Mouse (Mus musculus) heart, adult 2 months (tissue): ENCODE measurements at regions not wholly inside any gene's neighbourhood (a gene's known extent, or its start where the extent isn't known, plus 50 kb on each side); places are given as distances from the start of the nearest gene placed in this dataset.
A peak's percentile ranks its signal among the peaks of the same experiment; 100 is the strongest.

Source experiments
- DNase-seq, 2 experiments: peaks; one replicate each; pipeline ENCODE4 v3.0.0; 2021
- H3K27ac ChIP-seq: fragments of 200-600 bp; 2 replicates; pipeline ENCODE4 v1.8.1; 2022
- H3K27me3 ChIP-seq: fragments of 200-500 bp; 2 replicates; pipeline ENCODE4 v1.6.1; 2012; ENCODE audit warnings: mild to moderate bottlenecking, low read length, inconsistent platforms, mixed read lengths; ENCODE audit not compliant: control insufficient read depth, insufficient read depth
- H3K36me3 ChIP-seq: fragments of 200-500 bp; 2 replicates; pipeline ENCODE4 v1.6.1; 2012; ENCODE audit warnings: low read length, inconsistent platforms; ENCODE audit not compliant: control insufficient read depth, insufficient read depth
- H3K4me1 ChIP-seq: fragments of 200-500 bp; 2 replicates; pipeline ENCODE4 v1.6.1; 2011; ENCODE audit warnings: low read length; ENCODE audit not compliant: control insufficient read depth, insufficient read depth
- H3K4me3 ChIP-seq: fragments of 200-600 bp; 2 replicates; pipeline ENCODE4 v1.8.1; 2022
- H3K79me2 ChIP-seq: fragments of 200-500 bp; replicated peaks from 2 replicates; pipeline ENCODE4 v1.6.1; 2012; ENCODE audit warnings: mild to moderate bottlenecking, inconsistent platforms, low read length, moderate library complexity, mixed read lengths; ENCODE audit not compliant: control insufficient read depth, insufficient read depth
- H3K9ac ChIP-seq: fragments of 200-500 bp; 2 replicates; pipeline ENCODE4 v1.6.1; 2012; ENCODE audit warnings: low read depth, mild to moderate bottlenecking, control low read depth, inconsistent platforms, low read length, mixed read lengths
- CTCF ChIP-seq: fragments of 200-600 bp; IDR thresholded peaks from 2 replicates; pipeline ENCODE4 v1.8.1; 2022; ENCODE audit warnings: antibody characterized with exemption, mild to moderate bottlenecking, moderate library complexity
- EP300 ChIP-seq: fragments of 200-500 bp; IDR thresholded peaks from 2 replicates; pipeline ENCODE4 v1.6.1; 2011; ENCODE audit warnings: low read depth, low read length, control low read depth; ENCODE audit not compliant: insufficient read depth
- POLR2A ChIP-seq: fragments of 200-500 bp; IDR thresholded peaks from 2 replicates; pipeline ENCODE4 v1.6.1; 2011; ENCODE audit warnings: mild to moderate bottlenecking, low read depth, low read length, control low read depth; ENCODE audit not compliant: insufficient read depth
- WGBS: fragments of 180-500 bp; shearing (Covaris S2); methylation state at CpG from one replicate; pipeline ENCODE4 v1.1.7; 2018; 5-methylcytosine and 5-hydroxymethylcytosine counted together
- intact Hi-C: fragments of 180-260 bp; cut with DNase I; formaldehyde crosslinking; loops from one replicate; pipeline ENCODE4 v1.15.1; 2025

DNA sequence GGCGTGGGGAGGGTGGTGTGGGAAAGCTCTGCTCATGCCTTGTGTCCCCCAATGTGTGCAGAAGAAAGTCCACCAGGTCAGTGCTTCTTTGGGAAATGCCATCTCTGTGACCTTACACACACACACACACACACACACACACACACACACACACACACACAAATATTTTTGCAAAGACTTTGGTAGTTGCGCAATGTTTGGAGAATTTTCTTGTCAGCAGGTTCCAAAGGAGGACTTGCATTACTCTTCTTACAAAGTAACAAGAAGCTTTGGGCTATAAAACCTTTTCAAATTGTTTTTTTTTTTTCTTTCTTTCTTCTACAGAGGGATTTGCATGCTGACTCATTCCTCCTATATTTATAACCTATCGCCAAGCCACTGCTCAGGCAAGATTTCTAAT is 59.1 kb upstream of the Npvf start:
- Histone ChIP-seq H3K27me3 (no peaks in the 10 kb centered on the region), H3K79me2 (no peaks in the 10 kb centered on the region), H3K4me3 (no peak overlapping the region), H3K36me3 (no peaks in the 10 kb centered on the region), H3K27ac (no peak overlapping the region), H3K9ac (no peak overlapping the region), H3K4me1 (no peaks in the 10 kb centered on the region)
- intact Hi-C loops: no loop called here
- 85% methylated on average over 3 of the region's 3 CpGs for WGBS
- TF ChIP-seq EP300 (no peak), CTCF (no peak), POLR2A (no peak)
- DNase-seq: no peak

DNA sequence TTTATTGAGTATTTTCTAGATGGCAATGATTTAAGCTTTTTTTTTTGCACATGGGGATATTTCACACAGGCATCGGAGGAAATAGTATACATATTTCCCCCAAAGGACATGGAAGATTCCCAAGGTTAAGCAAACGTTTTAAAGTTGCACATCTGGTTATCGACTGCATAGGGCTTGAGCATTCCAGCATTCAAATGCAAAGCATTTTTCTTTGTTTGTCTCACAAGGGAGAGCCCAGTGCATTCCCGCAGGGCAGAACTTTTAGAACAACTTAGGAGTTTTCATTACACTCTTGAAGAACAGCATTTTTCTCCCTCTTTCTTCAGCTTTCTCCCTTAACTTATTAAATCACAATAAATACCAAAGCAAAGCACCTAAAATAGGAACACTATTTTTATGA is 64.4 kb upstream of the Npvf start:
- no peak overlapping the region for H3K9ac ChIP-seq
- no peaks in the 10 kb centered on the region for H3K4me1 ChIP-seq
- no peak overlapping the region for H3K4me3 ChIP-seq
- H3K36me3 ChIP-seq: no peaks in the 10 kb centered on the region
- TF ChIP-seq CTCF: no peak
- no peak for DNase-seq
- no peaks in the 10 kb centered on the region for H3K27me3 ChIP-seq
- no peak overlapping the region for H3K27ac ChIP-seq
- intact Hi-C loops: no loop called here
- WGBS: 49% methylated on average over 4 of the region's 4 CpGs
- H3K79me2 ChIP-seq: no peaks in the 10 kb centered on the region

DNA sequence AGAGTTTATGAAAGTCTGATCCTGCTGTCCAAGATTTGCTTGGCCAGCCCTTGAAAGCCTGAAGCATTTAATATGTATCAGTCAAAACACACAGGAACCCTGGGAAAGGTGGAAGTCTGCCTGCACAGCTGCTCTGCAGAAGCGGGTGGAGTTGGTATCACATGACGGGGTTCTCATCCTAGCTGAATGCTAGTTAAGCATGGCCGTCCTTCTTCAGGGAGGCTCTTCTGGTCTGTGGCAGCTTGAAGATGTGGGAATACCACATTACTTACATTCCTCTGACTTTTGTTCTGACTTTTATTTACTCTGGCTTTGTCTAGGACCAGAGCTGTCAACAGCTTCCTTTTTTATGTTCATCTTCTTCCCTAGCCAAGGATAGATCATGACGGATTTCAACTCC is 66.1 kb upstream of the Npvf start:
- Histone ChIP-seq H3K4me3 (no peak overlapping the region), H3K36me3 (no peaks in the 10 kb centered on the region), H3K9ac (no peak overlapping the region), H3K27me3 (no peaks in the 10 kb centered on the region), H3K4me1 (no peaks in the 10 kb centered on the region), H3K27ac (no peak overlapping the region), H3K79me2 (no peaks in the 10 kb centered on the region)
- 52% methylated on average over 4 of the region's 4 CpGs for WGBS
- TF ChIP-seq POLR2A (no peak), CTCF (no peak), EP300 (no peak)
- intact Hi-C loops: no loop called here
- DNase-seq: peak; percentile 15 to 26

DNA sequence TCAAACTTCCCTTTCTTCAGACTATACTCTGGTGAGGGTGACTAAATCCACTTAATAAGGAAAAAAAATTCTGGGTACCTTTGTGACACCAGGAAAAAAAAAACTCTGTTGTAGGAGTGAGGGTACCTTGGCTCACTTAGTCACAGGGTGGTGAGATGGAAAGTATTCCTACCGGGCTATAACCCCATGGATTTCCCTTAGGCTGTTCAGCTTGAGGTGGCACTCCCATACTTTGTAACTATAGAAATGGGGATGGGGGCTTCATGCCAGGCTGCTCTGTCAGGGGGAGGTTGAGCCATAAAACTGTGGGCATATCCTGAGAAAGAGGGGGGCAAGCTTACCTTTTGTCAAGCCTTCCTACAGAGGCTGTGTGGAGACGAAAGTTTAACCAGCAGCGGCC is 71.4 kb upstream of the Npvf start:
- DNase-seq: no peak
- Histone ChIP-seq H3K27me3 (no peaks in the 10 kb centered on the region), H3K79me2 (no peaks in the 10 kb centered on the region), H3K9ac (no peak overlapping the region), H3K4me1 (no peaks in the 10 kb centered on the region), H3K27ac (no peak overlapping the region), H3K4me3 (no peak overlapping the region), H3K36me3 (no peaks in the 10 kb centered on the region)
- 90% methylated on average over 3 of the region's 3 CpGs for WGBS
- intact Hi-C loops: no loop called here
- TF ChIP-seq EP300: no peak
- TF ChIP-seq CTCF: no peak
- TF ChIP-seq POLR2A: no peak

DNA sequence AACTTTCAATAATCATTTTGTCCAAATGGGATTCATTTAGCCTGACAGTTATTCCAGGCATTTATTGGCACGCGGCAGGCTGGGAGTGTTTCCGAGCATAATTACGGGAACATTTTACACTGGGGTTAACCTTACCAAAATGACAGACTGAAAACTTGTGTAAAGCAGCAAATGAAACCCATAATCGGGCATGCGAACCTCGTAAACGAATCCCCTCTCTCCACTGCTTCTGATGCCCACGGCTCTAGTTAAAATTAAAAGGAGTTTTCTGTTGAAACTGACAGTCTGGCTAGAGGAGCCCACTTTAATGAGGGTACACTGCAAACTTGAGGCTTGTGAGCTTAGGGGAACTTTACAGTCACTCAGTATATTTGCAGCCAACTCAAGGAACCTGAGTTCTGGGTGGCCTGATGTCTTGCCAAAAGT is 71.9 kb upstream of the Npvf start:
- no peak for DNase-seq
- H3K27ac ChIP-seq: no peak overlapping the region
- intact Hi-C loops: no loop called here
- H3K4me3 ChIP-seq: no peak overlapping the region
- H3K36me3 ChIP-seq: no peaks in the 10 kb centered on the region
- no peaks in the 10 kb centered on the region for H3K79me2 ChIP-seq
- no peaks in the 10 kb centered on the region for H3K4me1 ChIP-seq
- 82% methylated on average over 9 of the region's 9 CpGs for WGBS
- H3K9ac ChIP-seq: no peak overlapping the region
- no peak for TF ChIP-seq CTCF
- no peaks in the 10 kb centered on the region for H3K27me3 ChIP-seq

DNA sequence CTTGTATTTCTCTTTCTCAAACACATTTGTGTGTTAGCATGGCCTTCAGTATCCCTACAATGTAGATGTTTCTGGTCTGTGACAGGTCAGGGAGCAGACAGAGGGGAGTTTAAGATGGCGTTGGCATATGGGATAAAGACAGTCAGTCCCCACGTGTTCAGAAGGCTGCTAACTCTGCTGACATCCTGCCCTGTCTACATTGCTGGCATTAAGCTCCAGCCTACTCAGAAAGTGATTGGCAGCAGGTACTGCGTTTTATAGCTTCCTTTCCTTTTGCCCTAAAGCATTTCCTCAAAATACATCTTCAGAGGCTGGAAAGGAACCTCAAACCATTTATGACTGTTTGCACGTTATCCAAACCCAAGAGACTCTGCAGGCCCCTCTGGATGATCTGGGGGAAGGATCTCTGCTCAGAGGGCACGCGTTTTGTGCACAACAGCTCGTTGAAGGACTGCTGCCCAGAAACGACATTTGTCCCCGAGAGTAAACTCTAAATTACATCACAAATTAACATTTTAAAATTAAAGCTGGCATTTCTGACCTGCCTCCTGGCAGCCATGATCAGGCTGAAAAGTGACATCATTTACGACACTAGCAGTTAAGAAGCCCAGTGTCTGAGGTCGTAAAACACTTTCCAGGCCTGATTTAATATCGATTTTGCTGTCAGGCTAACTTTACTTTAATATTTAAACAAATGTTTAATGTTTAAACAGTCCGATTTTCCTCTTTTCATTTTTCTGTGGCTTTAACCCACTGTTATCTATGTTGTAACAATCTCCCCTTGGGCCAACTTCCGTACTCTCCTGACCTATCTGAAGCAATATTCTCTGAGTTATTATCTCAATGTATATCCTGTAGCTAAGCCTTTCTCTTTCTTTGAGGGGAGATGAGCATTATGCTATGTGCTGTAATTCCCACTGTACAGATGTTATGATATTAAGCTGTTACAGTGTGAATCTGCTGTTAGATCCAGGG is 76.8 kb upstream of the Npvf start:
- TF ChIP-seq POLR2A: no peak
- TF ChIP-seq EP300: no peak
- no peak for TF ChIP-seq CTCF
- 68% methylated on average over 14 of the region's 14 CpGs for WGBS
- Histone ChIP-seq H3K27ac (no peak overlapping the region), H3K4me1 (no peaks in the 10 kb centered on the region), H3K4me3 (no peak overlapping the region), H3K36me3 (no peaks in the 10 kb centered on the region), H3K79me2 (no peaks in the 10 kb centered on the region), H3K27me3 (no peaks in the 10 kb centered on the region), H3K9ac (no peak overlapping the region)
- intact Hi-C loops: no loop called here
- DNase-seq: no peak
